Mouse (Mus musculus) megakaryocyte, embryonic 14.5 days (primary cell): ENCODE data around the gene Nckap1. TPM values are rescaled to one million over a fixed set of nuclear protein-coding genes. Genes with fewer than 3 reads are reported as not detected.

Experiments used
- H3K27me3 ChIP-seq: replicated peaks from 2 replicates; pipeline ENCODE3; 2012; ENCODE audit warnings: inconsistent platforms
- H3K36me3 ChIP-seq: replicated peaks from 2 replicates; pipeline ENCODE3; 2012; ENCODE audit warnings: low read length, inconsistent platforms, mixed read lengths
- H3K4me1 ChIP-seq: 2 replicates; pipeline ENCODE4 v1.6.1; 2012; ENCODE audit warnings: inconsistent platforms
- H3K4me3 ChIP-seq: replicated peaks from 2 replicates; pipeline ENCODE3; 2012; ENCODE audit warnings: moderate library complexity, mild to moderate bottlenecking, inconsistent platforms
- H3K9me3 ChIP-seq: 2 replicates; pipeline ENCODE4 v1.6.1; 2012; ENCODE audit warnings: inconsistent platforms
- FLI1 ChIP-seq: IDR thresholded peaks from 2 replicates; pipeline ENCODE4 v1.6.1; 2012; ENCODE audit warnings: low read length, inconsistent platforms, mixed read lengths
- GATA1 ChIP-seq: IDR thresholded peaks from 3 replicates; pipeline ENCODE4 v1.6.1; 2012; ENCODE audit warnings: mixed read lengths, low read length, inconsistent platforms, borderline replicate concordance
- polyA plus RNA-seq: library from polyadenylated mRNA; stranded (reverse); fragments of >175 nt; gene quantifications from 2 replicates; pipeline ENCODE4 v1.2.3, GENCODE M21; 2012; ENCODE audit warnings: low replicate concordance; ENCODE audit not compliant: insufficient read depth

Gene Nckap1
- polyA plus RNA-seq, 1 experiment: 2.6 TPM

DNA sequence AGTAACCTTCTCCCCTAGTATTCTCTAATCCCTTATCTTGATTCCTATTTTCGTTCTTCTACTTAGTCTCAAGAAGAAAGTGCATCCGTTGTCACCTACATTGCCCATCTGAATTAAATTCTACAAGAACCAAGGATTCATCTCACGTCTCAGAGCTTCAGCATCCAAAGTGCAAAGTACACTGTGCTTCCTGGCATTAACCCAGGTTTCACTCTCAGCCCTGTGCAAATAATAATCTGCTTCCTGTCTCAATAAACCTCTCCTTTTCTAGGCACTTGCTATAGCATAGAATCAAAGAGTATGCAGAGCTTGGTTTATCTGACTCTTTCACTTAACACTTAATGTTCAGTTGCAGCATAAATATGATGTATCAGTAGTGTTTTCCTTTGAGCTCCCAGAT lies 19.7 kb downstream of the Nckap1 start:
- Histone ChIP-seq H3K9me3 (no peaks in the 10 kb centered on the region), H3K27me3 (no peaks in the 10 kb centered on the region), H3K36me3 (peaks cover 45% of the 10 kb centered on the region), H3K4me1 (peaks cover 17% of the 10 kb centered on the region), H3K4me3 (no peak overlapping the region)
- TF ChIP-seq GATA1 (no peak), FLI1 (no peak)

DNA sequence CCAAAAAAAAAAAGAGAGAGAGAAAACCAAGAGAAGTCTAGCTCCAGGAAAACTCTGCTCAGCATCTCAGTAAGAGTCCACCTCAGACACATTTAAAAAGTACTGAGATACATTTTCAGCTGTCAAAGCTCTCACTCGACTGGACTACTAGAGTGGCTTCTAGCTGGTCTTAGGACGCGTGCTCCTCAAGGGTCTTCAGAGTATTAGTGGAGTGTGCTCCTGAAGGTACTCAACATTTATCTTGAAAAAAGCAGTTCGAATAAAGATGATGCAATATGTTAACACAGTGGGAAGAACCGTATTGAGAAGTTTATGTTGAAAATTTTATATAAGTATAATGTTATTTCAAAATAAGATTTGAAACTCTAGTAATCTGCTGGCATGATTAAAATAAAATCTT lies 20.4 kb downstream of the Nckap1 start:
- no peak overlapping the region for H3K4me3 ChIP-seq
- no peaks in the 10 kb centered on the region for H3K27me3 ChIP-seq
- no peaks in the 10 kb centered on the region for H3K9me3 ChIP-seq
- H3K4me1 ChIP-seq: peaks cover 16% of the 10 kb centered on the region
- H3K36me3 ChIP-seq: peaks cover 45% of the 10 kb centered on the region
- TF ChIP-seq GATA1: no peak
- TF ChIP-seq FLI1: no peak

DNA sequence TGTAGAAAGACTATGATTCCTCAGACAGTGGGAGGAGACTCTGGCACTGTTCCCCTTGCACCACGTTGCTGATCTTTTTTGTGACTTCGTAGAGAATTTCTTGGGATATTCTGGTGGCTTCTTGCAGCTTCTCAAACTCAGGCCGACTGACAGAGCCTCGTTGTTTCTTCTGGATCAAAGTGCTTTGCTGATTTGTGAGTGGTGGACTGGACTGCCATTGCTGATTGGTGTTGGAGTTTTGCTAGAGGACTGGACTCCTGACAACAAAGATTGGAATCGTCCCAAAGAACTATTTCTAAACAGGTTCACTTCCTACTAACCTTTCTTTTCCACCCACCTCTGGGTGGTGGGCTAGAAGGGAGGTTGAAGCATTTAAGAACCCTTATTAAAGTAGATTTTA lies 21.5 kb downstream of the Nckap1 start:
- Histone ChIP-seq H3K9me3 (no peaks in the 10 kb centered on the region), H3K27me3 (no peaks in the 10 kb centered on the region), H3K4me1 (peaks cover 16% of the 10 kb centered on the region), H3K4me3 (no peak overlapping the region), H3K36me3 (peaks cover 56% of the 10 kb centered on the region)
- TF ChIP-seq GATA1 (no peak), FLI1 (no peak)

DNA sequence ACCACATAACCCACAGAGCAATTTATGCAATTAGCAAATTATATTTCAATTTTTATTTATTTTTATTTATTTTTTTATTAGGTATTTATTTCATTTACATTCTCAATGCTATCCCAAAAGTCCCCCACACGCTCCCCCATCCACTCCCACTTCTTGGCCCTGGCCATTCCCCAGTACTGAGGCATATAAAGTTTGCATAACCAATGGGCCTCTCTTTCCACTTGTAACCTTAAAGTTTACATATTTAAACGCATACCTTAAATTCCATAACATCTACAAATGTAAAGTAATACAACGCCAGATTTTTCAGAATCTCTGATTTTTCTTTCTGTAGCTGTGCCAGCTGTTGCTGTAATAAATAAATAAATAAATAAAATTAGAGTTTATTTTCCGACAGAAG lies 26.7 kb downstream of the Nckap1 start:
- no peak overlapping the region for H3K4me3 ChIP-seq
- no peaks in the 10 kb centered on the region for H3K27me3 ChIP-seq
- no peak for TF ChIP-seq GATA1
- no peak for TF ChIP-seq FLI1
- peaks cover 84% of the 10 kb centered on the region for H3K36me3 ChIP-seq
- peaks cover 4% of the 10 kb centered on the region; the same call in 1 of the 2 replicates for H3K4me1 ChIP-seq
- no peaks in the 10 kb centered on the region for H3K9me3 ChIP-seq

DNA sequence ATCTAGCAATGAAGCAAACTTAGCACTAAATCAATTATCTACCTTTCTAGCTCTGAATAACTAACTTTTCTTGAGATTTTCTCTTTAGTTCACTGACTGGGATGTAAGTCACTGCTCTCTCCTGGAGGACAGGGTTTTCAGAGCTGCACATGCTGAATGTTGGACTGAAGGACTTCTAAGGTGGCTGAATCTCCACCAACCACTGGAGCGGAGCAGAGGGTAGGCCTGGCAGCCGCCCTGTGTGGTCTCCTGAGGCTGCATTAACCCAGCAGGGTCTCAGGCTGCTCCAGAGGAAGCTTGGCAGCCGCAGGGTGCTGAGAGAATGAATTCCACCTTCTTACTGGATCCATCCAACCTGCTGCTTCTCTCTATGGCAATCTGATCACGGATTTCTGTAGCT lies 31.5 kb downstream of the Nckap1 start:
- Histone ChIP-seq H3K27me3 (no peaks in the 10 kb centered on the region), H3K36me3 (peaks cover 89% of the 10 kb centered on the region), H3K9me3 (no peaks in the 10 kb centered on the region), H3K4me1 (no peaks in the 10 kb centered on the region), H3K4me3 (no peak overlapping the region)
- no peak for TF ChIP-seq GATA1
- TF ChIP-seq FLI1: no peak

DNA sequence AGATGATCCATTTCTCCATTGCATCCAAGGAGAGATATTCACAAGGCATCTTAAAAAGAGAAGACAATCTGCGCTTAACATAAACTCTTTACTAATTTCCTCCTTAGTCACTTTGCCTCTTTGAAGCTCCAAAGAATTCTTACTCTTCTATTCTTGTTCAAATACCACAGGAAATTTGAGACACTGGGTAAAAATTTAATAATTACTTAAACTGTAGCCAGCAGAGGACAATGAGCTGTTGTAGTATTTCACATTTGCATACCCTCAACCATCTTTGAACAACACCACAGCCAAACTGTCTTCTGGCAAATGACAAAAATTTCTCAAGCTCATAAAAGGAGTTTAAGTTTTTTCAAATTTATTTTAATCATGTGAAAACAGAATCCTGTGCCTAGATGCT lies 33.3 kb downstream of the Nckap1 start:
- Histone ChIP-seq H3K36me3 (peaks cover 92% of the 10 kb centered on the region), H3K27me3 (no peaks in the 10 kb centered on the region), H3K9me3 (no peaks in the 10 kb centered on the region), H3K4me1 (peaks cover 6% of the 10 kb centered on the region), H3K4me3 (no peak overlapping the region)
- TF ChIP-seq FLI1: no peak
- TF ChIP-seq GATA1: no peak

DNA sequence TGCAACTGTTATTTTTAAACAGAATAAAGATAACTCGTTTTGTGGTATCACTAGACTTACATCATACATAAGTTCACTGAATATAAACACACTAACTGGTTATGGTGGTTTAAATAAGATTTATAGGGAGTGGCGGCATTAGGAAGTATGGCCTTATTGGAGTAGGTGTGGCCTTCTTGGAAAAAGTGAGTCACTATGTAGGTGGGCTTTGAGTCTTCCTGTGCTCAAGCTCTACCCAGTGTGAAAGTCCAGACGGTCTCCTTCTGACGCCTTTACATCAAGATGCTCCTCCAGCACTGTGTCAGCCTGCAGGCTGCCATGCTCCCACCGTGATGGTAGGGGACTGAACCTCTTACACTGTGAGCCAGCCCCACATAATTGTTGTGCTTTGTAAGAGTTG lies 38.4 kb downstream of the Nckap1 start:
- Histone ChIP-seq H3K27me3 (no peaks in the 10 kb centered on the region), H3K4me3 (peak overlapping the region; percentile 31), H3K9me3 (no peaks in the 10 kb centered on the region), H3K36me3 (peaks cover 82% of the 10 kb centered on the region), H3K4me1 (peaks cover 13% of the 10 kb centered on the region)
- TF ChIP-seq FLI1 (no peak), GATA1 (no peak)

DNA sequence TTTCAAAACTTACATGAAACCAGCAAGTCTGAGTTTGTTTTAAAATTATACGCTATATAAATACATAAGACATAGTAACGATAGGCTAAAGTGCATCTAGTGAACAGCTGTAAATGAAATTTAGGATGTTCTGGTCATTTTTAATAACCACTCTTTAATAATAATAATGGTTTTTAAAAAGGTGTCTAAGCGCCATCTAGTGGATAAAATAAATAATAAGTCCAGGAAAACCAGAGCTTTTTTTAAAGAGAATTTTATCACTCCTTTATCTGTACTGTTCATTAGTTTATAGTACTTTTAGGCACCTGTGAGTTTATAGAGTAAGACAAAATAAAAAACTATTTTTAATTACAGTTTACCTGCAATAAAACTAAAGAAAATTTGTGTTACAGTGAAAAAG lies 44.0 kb downstream of the Nckap1 start:
- no peaks in the 10 kb centered on the region for H3K27me3 ChIP-seq
- H3K9me3 ChIP-seq: no peaks in the 10 kb centered on the region
- no peak for TF ChIP-seq FLI1
- no peak for TF ChIP-seq GATA1
- no peak overlapping the region for H3K4me3 ChIP-seq
- H3K36me3 ChIP-seq: peaks cover 84% of the 10 kb centered on the region
- H3K4me1 ChIP-seq: no peaks in the 10 kb centered on the region; the same call in 1 of the 2 replicates

DNA sequence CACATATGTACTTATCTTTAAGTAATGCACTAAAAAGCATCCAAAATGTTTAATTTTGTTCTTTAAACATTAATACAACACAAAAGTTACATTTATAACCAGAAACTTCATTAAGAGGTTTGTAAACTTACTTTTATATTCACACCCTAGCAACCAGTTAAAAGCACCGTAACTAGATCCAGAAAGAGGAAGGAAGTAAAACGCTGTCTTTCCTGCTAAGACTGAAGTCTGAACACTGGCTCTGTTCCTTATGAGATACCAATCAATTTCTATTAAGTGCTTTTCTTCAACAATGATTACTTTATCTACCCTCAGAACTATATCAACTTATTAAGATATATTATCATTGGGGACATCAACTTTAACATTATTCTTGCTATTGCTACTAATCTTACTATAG lies 44.6 kb downstream of the Nckap1 start:
- Histone ChIP-seq H3K4me1 (no peaks in the 10 kb centered on the region), H3K4me3 (no peak overlapping the region), H3K27me3 (no peaks in the 10 kb centered on the region), H3K9me3 (no peaks in the 10 kb centered on the region), H3K36me3 (peaks cover 86% of the 10 kb centered on the region)
- TF ChIP-seq FLI1: no peak
- no peak for TF ChIP-seq GATA1

DNA sequence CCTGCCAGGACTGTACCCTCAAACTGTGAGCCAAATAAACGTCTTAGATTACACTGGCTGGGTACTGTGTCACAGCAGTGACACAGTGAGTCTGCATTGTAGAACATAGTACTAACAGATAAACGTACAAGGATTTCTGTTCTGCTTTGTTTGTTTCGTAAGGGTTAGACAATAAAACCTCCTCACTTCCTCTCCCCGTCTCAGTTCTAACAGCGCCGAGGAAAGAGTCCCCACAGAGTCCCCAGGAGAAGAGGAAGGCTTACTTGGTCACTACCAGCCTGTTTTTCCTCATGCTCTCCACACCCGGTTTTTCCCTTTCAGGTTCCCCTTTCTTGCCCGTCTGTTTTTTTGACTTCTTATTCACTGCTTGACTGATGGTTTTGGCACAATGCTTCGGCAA lies 56.9 kb downstream of the Nckap1 start:
- no peaks in the 10 kb centered on the region for H3K4me1 ChIP-seq
- H3K27me3 ChIP-seq: no peaks in the 10 kb centered on the region
- no peaks in the 10 kb centered on the region for H3K9me3 ChIP-seq
- H3K36me3 ChIP-seq: peaks cover 93% of the 10 kb centered on the region
- H3K4me3 ChIP-seq: no peak overlapping the region
- no peak for TF ChIP-seq GATA1
- TF ChIP-seq FLI1: no peak

DNA sequence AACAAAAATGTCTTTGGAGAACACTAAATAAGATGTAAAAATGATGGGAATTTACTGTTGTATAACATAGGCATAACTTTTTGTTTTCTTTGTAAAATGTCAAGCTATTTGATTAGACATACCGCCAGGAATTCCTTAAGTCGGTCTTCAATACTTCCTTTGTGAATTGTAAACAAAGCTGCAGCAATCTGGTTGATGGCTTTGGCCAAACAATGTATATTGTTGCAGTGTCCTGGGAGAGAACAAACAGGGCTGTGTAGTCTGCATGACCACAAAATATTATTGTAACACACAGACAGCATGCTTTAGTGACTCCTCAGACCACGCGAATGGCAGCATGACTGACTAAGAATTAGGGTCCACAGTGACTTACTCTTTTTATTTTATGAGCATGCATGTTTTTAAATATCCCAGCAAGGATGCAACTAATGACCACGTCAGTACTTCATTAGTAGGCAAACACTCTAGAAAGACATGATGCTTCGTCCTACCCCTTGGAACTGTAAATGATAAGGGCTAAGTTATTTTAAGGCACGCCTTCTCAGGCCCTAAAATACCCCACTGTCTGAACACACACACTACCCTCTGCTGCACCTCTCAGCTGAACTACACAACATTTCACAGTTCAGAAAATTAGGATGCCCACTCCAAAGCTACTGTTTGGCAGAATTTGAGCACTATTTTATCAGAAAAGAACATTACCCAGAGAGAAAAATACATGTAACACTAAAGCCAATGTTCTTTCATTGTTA lies 75.0 kb downstream of the Nckap1 start:
- Histone ChIP-seq H3K4me3 (no peak overlapping the region), H3K4me1 (peaks cover 11% of the 10 kb centered on the region), H3K9me3 (no peaks in the 10 kb centered on the region), H3K27me3 (no peaks in the 10 kb centered on the region), H3K36me3 (peaks cover 94% of the 10 kb centered on the region)
- no peak for TF ChIP-seq GATA1
- no peak for TF ChIP-seq FLI1
